Mouse (Mus musculus): ENCODE results near the gene Agpat3.

Agpat3 gene

DNA sequence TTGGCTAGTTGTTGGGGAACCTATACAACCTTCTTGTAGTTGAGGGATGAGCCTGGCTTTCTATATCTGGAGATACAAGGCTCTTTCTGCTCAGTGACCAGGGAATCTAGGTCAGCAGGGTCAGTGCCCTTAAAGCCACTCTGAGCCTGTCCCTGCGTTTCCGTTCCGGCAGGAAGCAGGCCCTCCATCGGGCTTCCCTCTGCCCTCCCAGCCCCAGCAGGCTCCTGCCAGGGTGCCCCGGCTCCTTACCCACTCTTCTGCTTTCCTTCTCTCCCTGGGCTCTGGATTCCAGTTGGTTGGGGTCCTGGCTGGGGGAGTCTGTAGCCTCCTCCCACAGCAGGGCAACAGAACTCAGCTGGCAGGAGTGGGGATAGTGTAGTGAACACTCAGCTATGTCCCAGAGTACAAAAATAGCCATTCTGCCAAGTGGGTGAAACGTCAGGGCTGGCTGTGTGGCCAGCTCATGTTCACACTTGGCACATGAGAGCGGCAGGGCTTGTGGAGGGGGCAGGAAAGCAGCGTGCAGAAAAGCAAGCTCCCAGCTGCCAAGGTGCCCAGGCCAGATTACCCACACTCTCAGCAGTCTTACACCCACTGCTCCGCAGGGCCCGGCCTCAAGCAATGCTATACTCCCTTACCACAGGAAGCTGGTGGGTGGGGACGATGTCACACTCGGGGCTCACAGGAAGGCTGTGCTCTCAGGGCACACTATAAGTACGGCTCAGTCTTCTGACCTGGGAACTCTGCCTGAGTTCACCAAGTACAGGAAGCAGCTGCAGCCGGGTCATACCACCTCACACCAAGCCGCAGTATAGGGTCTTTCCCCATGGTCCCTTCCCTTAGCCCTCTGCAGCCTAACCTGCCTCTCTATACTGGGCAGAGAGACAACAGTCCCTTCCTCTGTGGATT is 54.5 kb downstream of the Agpat3 start:
- peak; percentile 94 for DNase-seq (ENCODE audit: low read depth, low spot score)

DNA sequence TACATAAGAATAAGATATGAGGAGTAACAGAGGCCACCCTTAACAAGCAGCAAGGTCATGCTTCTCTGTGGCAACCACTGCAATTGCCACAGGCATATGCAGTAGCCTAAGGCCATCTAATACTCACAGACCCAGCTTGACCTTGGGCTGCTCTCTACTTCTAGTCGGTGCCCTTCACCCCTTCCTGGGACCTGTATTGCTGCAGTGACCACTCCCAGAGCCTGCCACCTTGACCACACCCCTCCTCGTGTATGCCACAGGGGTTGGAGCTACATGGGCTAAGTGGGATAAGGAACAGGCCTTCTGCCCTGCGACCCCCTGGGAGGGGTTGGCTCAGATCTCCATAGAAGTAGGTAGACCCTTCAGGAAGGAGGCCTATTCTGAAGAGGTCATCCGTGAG is 55.3 kb downstream of the Agpat3 start:
- DNase-seq (ENCODE audit: low read depth, low spot score) = no peak

DNA sequence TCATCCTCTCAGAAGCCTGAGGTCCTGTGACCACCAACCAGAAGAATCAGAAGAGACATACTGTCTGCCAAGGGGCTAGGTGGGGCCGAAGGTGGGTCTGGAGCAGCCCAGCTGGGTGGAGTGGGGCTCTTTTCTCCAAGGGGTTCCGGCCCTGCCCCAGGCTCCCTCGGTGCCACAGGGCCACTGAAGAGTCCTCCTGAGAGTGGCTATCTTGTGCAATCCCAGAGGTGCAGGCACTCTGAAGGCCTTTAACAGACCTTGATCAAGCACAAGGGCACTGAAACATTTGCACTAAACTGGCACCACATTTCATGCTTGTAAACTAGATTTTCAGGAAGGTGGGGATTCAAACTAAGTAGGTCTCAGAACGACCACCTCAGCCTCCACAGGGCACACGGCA is 55.9 kb downstream of the Agpat3 start:
- no peak for DNase-seq (ENCODE audit: low read depth, low spot score)

DNA sequence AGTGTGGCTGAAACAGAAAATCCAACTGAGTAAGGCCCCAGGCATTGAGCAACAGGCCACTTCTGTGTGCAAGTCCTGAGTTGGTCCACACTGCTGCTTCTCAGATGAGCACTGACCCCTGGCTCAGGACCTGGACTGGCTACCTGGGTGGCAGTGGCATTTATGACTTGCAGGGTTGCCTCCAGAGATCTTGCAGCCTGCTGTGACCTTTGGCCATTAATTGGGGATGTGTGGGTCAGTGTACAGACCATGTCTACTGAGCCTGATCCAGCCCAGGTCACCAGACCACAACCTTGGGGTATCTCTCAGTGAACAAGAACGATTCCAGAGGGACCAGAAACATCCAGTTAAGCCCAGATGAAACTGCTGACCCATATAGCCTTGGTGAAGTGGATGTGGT is 58.7 kb downstream of the Agpat3 start:
- DNase-seq (ENCODE audit: low read depth, low spot score) = no peak

DNA sequence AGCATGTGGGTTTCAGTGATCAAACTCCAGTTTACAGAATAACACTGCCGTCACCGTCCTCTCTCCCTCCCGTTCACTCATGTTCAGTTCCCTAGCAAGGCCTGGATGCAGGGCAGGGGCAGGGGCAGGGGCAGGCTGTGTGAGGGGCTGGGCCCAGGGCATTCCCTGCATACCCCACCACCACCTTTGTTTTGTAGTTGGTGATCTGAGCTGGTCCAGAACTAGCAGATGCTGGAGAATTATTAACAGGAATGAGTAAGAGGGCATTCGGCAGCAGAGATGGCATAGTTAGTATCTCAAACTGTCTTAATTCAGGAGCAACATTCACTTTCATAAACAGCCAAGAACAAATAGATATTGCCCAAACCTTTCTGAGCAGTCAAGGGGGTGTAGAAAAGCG is 59.9 kb downstream of the Agpat3 start:
- DNase-seq (ENCODE audit: low read depth, low spot score) = no peak

DNA sequence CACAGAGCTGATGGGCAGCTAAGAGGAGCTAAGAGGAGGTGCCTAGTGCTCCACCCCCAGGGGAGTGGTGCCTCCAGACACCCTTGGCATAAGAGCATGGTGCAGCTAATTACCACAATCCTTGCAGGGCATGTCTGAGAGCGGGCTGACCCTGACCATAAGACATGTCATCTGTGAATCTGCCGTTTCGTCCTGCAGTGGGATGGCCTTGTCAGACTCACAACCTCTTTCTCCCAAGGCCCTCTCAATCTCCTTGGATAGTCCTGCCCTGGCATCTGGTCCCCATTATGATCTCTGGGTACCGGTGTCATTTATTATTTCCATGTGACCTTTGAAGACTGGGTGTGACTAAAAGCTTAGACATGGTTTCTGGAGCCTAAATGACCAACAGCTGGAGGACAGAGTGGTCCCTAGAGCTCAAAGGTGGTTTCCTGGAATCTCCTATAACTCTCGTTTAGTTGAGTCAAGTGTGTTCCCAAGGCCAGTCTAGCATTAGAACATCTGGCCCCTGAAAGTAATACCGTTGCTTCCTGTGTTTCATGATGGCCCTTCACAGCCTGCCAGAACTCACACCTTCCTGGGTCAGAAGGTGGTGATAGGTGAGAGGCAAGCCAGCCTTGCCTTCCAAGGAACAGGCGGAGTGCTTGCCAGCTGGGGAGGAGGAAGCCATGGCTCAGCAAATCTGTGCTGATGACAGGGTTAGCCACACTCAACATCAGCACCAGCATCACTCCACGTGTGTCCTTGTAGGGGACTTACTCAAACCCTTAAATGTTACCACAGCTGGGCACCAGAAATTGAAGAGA is 61.4 kb downstream of the Agpat3 start:
- DNase-seq (ENCODE audit: low read depth, low spot score) = no peak

DNA sequence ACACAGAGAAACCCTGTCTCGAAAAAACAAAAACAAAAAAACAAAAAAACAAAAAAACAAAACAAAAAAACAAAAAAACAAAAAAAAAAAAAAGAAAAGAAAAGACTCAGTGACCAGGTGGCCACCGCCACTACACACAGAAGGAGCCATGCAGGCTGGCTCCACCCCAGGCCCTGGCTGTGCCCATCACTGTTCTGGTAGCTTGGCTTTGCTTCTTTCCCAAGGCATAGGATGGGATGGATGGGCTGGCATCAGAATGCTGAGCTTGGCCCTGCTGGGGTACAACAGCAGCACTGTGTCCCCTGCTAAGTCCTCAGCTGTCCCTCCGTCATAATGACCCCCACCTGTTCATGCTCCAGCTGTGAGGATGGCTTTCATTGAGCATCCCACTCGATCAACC is 63.4 kb downstream of the Agpat3 start:
- DNase-seq (ENCODE audit: low read depth, low spot score) = peak; percentile 80

DNA sequence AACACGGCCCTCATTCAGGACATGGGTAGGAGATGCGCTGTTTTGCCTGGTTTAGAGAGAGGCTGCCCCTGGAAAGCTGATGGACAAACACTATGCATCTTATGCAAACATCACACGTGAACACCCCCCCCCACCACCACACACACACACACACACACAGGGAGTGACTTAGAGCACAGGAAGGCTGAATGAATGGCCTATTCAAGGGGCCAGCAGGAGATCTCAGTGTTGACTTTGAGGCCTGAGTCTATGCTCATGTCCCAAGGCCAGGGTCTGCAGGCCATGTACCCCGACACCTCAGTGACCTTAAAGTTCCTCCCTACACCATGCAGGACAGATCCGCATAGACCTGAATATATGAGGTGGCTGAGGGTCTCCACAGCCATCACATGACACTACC is 64.2 kb downstream of the Agpat3 start:
- DNase-seq (ENCODE audit: low read depth, low spot score) = no peak

DNA sequence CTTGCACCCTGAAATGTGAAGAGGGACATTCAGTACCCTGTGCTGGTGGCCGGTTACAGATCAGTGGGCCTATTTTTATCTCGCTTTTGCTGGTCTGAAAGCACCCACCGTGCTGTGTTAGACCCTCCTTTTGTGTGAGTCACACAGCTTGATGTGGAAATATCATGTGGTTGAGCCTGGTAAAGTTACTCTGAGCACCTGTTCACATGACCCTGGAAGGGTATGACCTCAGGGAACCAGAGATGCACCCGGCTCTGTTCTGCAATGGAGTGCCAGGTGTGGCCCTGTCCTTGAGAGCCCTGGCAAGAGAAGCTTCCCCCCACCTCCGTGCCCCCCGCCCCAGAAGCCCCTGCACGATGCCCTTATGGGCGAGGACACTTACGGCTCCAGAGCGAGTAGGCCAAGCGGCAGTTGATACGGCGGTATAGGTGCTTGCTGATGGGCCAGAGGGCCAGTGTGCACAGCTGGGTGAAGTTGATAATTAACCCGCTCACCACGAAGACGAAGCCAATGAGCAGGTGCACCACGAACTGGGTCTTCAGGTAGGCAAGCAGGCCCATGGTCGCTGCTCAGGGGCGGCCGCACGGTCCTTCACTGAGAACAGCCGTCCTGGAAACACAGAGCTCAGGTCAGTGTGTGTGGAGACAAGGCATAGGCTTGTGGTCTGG is 64.7 kb downstream of the Agpat3 start:
- no peak for DNase-seq (ENCODE audit: low read depth, low spot score)

DNA sequence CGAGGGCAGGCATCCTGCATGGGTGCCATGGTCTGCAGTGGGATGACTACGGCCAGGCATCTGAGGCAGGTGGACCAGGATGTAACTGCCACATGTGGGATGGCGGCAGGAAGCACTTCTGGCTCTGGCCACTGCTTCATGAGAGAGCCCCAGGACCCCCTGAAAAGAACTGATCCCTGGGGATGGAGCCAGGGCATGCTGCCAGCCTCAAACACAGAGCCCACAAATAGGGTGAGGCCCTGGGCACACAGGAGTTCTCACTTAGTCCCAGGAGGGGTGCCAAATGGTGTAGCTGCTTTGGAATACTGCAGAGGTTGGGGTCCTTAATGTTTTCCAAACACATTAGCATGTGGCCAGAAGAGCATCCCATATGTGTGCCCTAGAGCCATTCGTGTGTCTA is 66.3 kb downstream of the Agpat3 start:
- no peak for DNase-seq (ENCODE audit: low read depth, low spot score)

DNA sequence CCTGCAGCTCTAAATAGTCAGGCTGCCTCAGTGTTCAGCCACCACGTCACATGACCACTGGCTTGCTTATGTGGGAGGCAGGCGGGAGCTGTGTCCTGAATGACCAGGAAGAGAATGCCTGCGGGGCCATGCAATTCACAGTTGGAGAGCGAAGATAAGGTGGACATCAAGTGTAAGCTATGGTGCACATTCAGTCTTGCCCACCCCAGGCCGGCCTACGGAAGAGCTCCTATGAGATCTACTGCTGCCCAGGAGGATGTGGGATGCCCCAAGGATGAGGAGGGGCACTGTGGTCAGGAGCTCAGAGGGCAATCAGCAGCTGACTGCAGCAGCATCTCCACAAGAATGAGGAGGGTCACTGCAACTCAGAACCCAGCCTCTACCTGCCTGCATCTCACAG is 66.9 kb downstream of the Agpat3 start:
- DNase-seq (ENCODE audit: low read depth, low spot score) = no peak

DNA sequence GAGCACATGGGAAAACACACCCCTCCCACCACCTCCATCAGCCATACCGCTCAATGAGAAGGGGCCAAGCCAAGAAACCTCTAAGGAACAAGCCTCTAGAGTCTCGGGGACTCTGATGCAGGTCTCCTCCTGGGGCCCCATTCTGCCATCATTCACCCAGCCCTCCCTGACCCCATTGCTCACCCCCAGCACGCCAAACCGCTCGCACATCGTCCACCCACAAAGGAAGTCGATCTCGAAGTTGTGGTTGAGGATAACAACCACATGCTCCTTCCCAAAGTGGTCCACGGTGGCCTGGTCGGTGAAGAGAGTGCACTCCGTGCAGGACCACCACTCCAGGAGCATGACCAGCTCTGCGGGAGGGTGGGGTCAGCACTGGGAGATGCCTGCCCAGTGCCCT is 67.5 kb downstream of the Agpat3 start:
- DNase-seq (ENCODE audit: low read depth, low spot score) = no peak

DNA sequence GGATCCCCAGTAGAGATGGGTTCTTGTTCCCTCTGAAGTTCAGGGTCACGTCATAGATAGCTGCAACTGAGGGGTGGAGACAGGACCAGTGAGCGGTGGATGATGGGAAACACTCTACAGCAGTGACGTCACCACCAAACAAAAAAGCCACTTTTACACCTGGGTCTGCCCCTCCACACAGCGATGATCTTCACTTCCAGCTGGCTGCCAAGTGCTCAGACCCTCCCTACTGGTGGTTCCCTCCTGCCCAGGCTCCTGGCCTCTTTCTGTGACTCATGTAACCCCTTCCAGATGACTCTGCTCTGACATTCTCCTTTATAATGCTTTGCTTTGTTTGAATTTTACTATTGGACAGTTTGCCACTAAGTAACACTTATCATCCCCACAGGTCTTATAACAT is 69.9 kb downstream of the Agpat3 start:
- DNase-seq (ENCODE audit: low read depth, low spot score) = no peak

DNA sequence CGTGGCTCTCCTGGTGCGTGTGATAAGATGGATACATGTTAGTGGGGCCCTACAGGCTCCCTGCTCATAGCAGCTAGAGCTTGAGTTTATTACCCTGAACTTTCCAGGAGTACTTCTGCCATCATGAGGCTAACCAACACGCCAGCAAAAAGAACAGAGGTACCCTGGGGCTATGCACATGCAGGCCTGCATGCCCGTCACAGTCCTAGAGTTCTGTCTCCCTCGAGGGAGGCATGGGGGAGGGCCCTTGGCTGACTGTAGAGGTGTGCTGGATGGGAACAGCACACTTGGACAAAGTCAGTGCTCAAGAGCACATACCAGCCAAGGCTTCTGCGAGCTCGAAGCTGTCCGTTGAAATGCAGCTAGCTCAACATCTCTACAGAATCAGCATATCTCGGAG is 71.8 kb downstream of the Agpat3 start:
- no peak for DNase-seq (ENCODE audit: low read depth, low spot score)

DNA sequence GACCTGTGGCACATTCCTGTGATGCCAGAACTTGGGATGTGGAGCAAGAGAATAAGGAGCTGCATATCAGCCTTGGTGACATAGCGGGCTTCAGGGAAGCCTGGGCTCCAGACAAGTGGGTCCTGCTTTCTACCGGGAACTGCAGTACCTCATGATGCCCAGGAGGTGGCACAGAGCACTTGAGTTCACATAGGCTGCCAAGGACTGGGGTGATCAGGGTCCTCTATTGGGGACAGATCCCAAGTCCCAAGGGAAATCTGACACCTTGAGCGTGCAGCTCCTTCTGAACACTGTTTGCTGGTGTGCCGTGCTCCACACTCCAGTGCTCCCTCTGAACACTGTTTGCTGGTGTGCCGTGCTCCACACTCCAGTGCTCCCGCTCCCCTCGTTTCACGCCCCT is 73.1 kb downstream of the Agpat3 start:
- DNase-seq (ENCODE audit: low read depth, low spot score) = peak; percentile 86

DNA sequence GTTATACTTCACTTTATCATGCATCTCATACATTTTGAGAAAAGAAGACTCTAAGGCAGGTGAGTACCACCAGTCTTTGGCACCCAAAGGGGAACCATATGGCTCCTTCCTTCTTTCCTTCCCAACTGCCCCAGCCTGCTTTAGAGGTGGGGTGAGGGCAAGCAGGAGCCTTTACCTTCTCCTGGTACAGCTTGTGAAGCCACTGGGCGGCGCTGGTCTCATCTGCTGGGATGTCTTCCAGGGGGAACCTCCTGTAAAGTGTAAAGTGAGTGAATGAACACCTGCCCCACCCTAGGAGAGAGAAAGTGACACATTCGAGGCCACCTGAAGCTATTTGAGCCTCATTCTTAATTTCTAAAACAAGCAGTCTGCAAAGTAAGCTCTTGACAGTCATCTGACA is 74.5 kb downstream of the Agpat3 start:
- DNase-seq (ENCODE audit: low read depth, low spot score) = peak; percentile 51

DNA sequence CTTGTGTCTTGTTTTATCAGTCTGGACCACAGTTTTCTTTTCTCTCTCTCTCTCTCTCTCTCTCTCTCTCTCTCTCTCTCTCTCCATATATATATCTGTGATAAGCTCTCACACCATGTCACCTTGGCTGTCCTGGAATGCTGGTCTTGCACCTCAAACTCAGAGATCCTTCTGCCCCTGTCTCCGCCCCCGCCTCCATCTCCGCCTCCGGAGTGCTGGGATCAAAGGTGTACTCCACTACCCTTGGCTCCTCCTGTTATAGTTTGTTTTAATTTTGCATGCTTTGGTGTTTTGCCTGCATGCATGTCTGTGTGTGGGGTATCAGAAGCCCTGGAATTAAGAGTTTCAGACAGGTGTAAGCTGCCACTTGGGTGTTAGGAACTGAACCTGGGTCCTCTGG is 76.0 kb downstream of the Agpat3 start:
- no peak for DNase-seq (ENCODE audit: low read depth, low spot score)

DNA sequence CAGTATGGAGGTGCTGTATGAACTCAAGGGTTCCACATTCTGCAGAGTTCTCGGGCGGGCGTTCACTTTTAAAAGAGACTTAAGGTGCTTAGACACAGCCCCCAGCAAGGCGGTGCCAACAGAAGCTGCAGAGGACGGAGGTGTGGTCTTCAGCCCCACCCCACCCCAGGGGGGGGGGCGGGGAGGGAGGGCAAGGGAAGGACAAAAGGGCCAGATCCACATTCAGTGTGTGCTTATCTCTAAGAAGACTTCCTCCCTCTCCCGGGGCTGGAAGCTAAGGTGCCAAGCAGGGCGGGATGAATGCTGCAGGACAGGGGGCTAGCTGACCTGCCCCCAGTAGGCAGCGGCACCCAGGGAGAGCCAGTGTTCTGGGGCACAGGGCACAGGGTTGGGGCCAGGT is 79.4 kb downstream of the Agpat3 start:
- DNase-seq (ENCODE audit: low read depth, low spot score) = no peak

DNA sequence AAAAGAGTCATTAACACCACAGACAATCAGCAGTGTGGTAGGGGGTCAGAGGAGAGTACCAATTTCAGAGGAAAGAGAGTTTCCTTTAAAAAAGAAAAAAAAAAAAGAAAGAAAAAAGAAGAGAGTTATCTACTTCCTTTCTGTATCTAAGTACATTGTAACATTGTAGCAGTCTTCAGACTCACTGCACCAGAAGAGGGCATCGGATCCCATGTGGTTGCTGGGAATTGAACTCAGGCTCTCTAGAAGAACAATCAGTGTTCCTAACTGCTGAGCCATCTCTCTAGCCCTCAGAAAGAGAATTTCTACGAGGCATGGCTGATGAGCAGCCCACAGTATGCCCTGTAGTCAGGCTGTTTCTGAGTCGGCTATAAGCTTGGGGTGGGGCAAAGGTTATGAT is 86.4 kb downstream of the Agpat3 start:
- DNase-seq (ENCODE audit: low read depth, low spot score) = peak; percentile 20

DNA sequence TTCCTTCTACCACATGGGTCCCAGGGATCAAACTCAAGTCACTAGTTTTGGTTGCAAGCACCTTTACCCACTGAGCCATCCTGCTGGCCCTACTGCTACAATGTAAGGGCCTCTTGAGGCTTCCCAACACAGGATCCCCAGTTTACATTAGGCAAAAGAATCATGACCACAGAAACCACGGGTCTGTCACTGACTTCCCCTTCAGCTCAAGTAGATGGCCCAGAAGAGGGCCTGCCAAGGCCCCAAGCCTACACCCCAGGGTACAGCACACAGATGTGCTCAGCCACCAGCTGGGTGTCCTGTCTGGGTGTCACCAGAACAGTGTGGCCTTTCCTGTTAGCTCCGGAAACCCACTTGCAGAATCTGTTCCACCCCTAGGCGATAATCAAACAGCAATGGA is 87.6 kb downstream of the Agpat3 start:
- peak; percentile 10 for DNase-seq (ENCODE audit: low read depth, low spot score)

DNA sequence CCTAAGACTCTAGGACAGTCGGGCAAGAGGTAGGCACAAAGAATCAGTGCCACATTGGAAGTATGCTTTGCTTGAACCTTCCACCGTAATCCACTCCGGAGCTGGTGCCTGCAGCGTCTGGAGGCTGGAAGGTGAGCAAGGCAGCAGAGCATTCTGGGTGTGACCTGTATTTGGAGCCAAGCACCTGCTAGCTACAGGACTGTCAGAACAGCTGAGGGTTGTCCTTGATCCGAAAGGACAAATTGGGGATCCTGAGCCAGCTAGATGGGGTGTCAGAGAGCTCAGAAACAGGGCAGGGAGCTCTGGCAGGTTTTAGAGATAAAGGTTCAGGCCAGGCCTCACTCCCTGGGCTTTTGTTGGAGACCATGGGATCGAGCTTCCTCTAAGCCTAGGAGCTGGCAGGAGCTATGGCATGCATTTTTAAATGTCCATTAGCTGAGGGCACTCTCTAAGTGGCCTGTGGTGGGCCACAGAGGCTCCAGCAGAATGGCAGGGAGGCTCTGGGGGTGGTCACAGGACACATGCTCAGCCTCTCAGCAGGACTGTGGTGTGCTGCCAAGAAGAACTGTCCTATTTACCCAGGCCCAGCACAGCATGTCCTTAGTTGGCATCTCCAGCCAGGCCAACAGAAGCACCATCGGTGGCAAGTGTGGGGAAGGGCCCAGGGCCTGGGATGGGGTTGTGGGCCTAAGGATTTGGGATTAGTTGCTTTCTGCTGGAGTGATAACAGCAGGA is 91.2 kb downstream of the Agpat3 start:
- peak; percentile 67 for DNase-seq (ENCODE audit: low read depth, low spot score)

DNA sequence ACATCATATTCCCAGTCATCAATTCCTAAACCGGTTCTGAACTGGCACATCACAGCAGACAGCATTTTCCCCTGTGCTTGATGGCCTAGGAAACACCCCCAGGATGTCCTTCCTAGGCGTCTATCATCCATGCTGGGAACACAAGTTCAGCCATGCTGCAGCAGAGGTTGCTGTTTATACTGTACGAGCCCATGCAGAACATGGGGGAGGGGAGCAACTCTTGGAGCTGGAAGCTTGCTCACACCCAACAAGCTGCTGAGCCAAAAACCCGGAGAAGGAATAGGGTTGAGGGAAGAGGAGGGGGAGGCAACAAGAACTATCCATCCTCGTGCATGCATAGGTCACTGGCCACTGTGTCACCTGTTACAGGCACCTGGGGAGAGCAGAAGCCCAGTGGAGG is 92.0 kb downstream of the Agpat3 start:
- DNase-seq (ENCODE audit: low read depth, low spot score) = peak; percentile 50
